Mouse (Mus musculus) brain, embryonic 14.5 days (tissue): ENCODE measurements at regions not wholly inside any gene's neighbourhood (a gene's known extent, or its start where the extent isn't known, plus 50 kb on each side); places are given as distances from the start of the nearest gene placed in this dataset.

ENCODE experiments used
- CTCF ChIP-seq: fragments of 200-500 bp; IDR thresholded peaks from 2 replicates; pipeline ENCODE4 v1.5.1; 2012; ENCODE audit warnings: inconsistent platforms, mild to moderate bottlenecking, moderate library complexity, borderline replicate concordance; ENCODE audit not compliant: insufficient read depth, insufficient read length; ENCODE audit errors: extremely low read depth
- POLR2A ChIP-seq: fragments of 200-500 bp; IDR thresholded peaks from 2 replicates; pipeline ENCODE4 v1.6.1; 2012; ENCODE audit warnings: mild to moderate bottlenecking, inconsistent platforms, borderline replicate concordance; ENCODE audit not compliant: poor library complexity, insufficient read depth, insufficient read length, severe bottlenecking; ENCODE audit errors: extremely low read depth

DNA sequence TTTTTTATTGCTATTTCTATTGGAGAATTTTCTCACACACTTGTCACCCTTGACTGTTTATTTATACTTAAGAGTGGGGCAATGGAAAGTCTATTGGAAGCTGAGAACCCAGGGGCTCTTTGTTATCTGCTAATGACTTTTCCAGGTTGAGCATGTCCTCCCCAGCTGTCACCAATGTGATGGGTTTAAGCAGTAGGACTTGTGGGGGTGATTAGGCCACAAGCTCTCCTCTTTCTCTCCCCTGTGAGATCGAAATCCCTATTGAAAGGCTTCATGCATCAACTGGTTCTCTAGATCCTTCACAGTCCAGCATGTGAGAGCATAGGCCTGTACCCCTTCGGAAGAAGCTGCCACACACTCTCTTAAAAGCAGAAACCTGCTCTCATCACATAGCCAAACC is 201.6 kb upstream of the Ccdc54 start:
- no peak for TF ChIP-seq CTCF
- TF ChIP-seq POLR2A: no peak
